Mouse (Mus musculus) CH12.LX (cell line): ENCODE results near the gene Swt1.

ENCODE experiments used
- CTCF ChIP-seq, 2 experiments: IDR thresholded peaks in 1 of 2; conservative IDR thresholded peaks in 1 of 2; 2 replicates each; pipeline ENCODE4 v1.5.1; 2011 to 2012; ENCODE audit warnings: low read depth in 2 of 2, low read length in 2 of 2, improper control_type of control experiment in 1 of 2, inconsistent platforms in 1 of 2, mild to moderate bottlenecking in 1 of 2, moderate library complexity in 1 of 2
- ETS1 ChIP-seq: conservative IDR thresholded peaks from 2 replicates; pipeline ENCODE4 v1.6.1; 2012; ENCODE audit warnings: low read depth, mild to moderate bottlenecking, inconsistent platforms, low read length, improper control_type of control experiment, moderate library complexity
- HCFC1 ChIP-seq: IDR thresholded peaks from 2 replicates; pipeline ENCODE4 v1.6.1; 2012; ENCODE audit warnings: low read depth, mild to moderate bottlenecking, inconsistent platforms, low read length, improper control_type of control experiment
- JUND ChIP-seq: conservative IDR thresholded peaks from 2 replicates; pipeline ENCODE4 v1.6.1; 2011; ENCODE audit warnings: low read depth, low read length, improper control_type of control experiment
- MAX ChIP-seq: IDR thresholded peaks from 2 replicates; pipeline ENCODE4 v1.6.1; 2011; ENCODE audit warnings: low read length, improper control_type of control experiment
- MAZ ChIP-seq: IDR thresholded peaks from 2 replicates; pipeline ENCODE4 v1.6.1; 2012; ENCODE audit warnings: low read depth, mild to moderate bottlenecking, inconsistent platforms, low read length, improper control_type of control experiment, moderate library complexity
- MXI1 ChIP-seq: IDR thresholded peaks from 2 replicates; pipeline ENCODE4 v1.6.1; 2011; ENCODE audit warnings: mild to moderate bottlenecking, low read depth, low read length, improper control_type of control experiment
- NRF1 ChIP-seq: IDR thresholded peaks from 2 replicates; pipeline ENCODE4 v1.6.1; 2014; ENCODE audit warnings: low read depth, mild to moderate bottlenecking, inconsistent platforms, low read length, improper control_type of control experiment, moderate library complexity
- POLR2A ChIP-seq: IDR thresholded peaks from 2 replicates; pipeline ENCODE4 v1.6.1; 2011; ENCODE audit warnings: low read depth, mild to moderate bottlenecking, improper control_type of control experiment, low read length
- RAD21 ChIP-seq: IDR thresholded peaks from 2 replicates; pipeline ENCODE4 v1.6.1; 2011; ENCODE audit warnings: low read depth, mild to moderate bottlenecking, low read length, improper control_type of control experiment, moderate library complexity
- TCF12 ChIP-seq: IDR thresholded peaks from 2 replicates; pipeline ENCODE4 v1.6.1; 2014; ENCODE audit warnings: low read depth, mild to moderate bottlenecking, inconsistent platforms, low read length, improper control_type of control experiment
- ZC3H11A ChIP-seq: IDR thresholded peaks from 2 replicates; pipeline ENCODE4 v1.6.1; 2012; ENCODE audit warnings: low read depth, mild to moderate bottlenecking, inconsistent platforms, low read length, improper control_type of control experiment
- ZNF384 ChIP-seq: IDR thresholded peaks from 2 replicates; pipeline ENCODE4 v1.6.1; 2012; ENCODE audit warnings: low read depth, low read length, improper control_type of control experiment, inconsistent platforms

GRCm38 (mm10) chr1:151366944-151367605, 61.2 kb downstream of the Swt1 start:
- TF ChIP-seq ZC3H11A (no peak), POLR2A (no peak), TCF12 (no peak), MXI1 (no peak), ETS1 (no peak), JUND (no peak), NRF1 (no peak), RAD21 (no peak), ZNF384 (no peak), HCFC1 (no peak), CTCF (conservative IDR thresholded peaks at IDR 0.05 in 1 of 2, IDR thresholded peaks at IDR 0.05 in 1 of 2; ENCODE audit: low read depth in 2 of 2, low read length in 2 of 2) (no peak), MAZ (no peak), MAX (no peak)
